Mouse (Mus musculus) urinary bladder, adult 2 months (tissue): ENCODE measurements around the gene Tmem191c. TPM values are rescaled to one million over a fixed set of nuclear protein-coding genes. Genes with fewer than 3 reads are reported as not detected.
"Not testable (repeated sequence)": the region's sequence is repeated elsewhere in the genome, so short reads cannot be mapped to it uniquely, and the experiment has no call there.

Source experiments
- DNase-seq: peaks from one replicate; pipeline ENCODE4 v3.0.0; 2022; ENCODE audit warnings: low spot score
- polyA plus RNA-seq: library from polyadenylated mRNA; depleted of rRNA; stranded (reverse); fragments of >200 nt; gene quantifications from 2 replicates; pipeline ENCODE4 v1.2.3, GENCODE M21; 2012; rRNA removed

Tmem191c gene
- 30.4 and 31.6 TPM in 2 replicates for polyA plus RNA-seq

GRCm38 (mm10) chr16:17275721-17276120 lies at the start of gene Tmem191c:
TSS of gene Tmem191c (plus strand) at chr16:17276077.
- DNase-seq = no peak

GRCm38 (mm10) chr16:17226496-17226895 lies 49.4 kb upstream of the Tmem191c start:
- DNase-seq = no peak

- not testable (repeated sequence) for DNase-seq
Measured at GRCm38 (mm10) chr16:17231523-17231922, 44.4 kb upstream of the Tmem191c start.

GRCm38 (mm10) chr16:17232794-17233701 lies 42.8 kb upstream of the Tmem191c start, which contains the start of gene Hic2:
TSS of gene Hic2 (plus strand) at chr16:17233572.
- peak; percentile 91 for DNase-seq

GRCm38 (mm10) chr16:17233702-17234498 lies 42.0 kb upstream of the Tmem191c start:
- peak; percentile 31 for DNase-seq

- peak; percentile 22 for DNase-seq
Measured at GRCm38 (mm10) chr16:17234499-17234895, 41.4 kb upstream of the Tmem191c start.

- peak; percentile 25 for DNase-seq
Measured at GRCm38 (mm10) chr16:17234916-17235665, 40.8 kb upstream of the Tmem191c start.

- DNase-seq = no peak
Measured at GRCm38 (mm10) chr16:17237634-17238033, 38.2 kb upstream of the Tmem191c start.

- no peak for DNase-seq
Measured at GRCm38 (mm10) chr16:17239409-17239808, 36.5 kb upstream of the Tmem191c start.

GRCm38 (mm10) chr16:17243731-17244130 lies 32.1 kb upstream of the Tmem191c start:
- no peak for DNase-seq

- DNase-seq = no peak
Measured at GRCm38 (mm10) chr16:17244996-17245395, 30.9 kb upstream of the Tmem191c start.

- no peak for DNase-seq
Measured at GRCm38 (mm10) chr16:17247727-17248126, 28.1 kb upstream of the Tmem191c start.

GRCm38 (mm10) chr16:17249135-17249534 lies 26.7 kb upstream of the Tmem191c start:
- DNase-seq = no peak

GRCm38 (mm10) chr16:17251539-17251938 lies 24.3 kb upstream of the Tmem191c start:
- DNase-seq = peak; percentile 58

- DNase-seq = no peak
Measured at GRCm38 (mm10) chr16:17252086-17252726, 23.7 kb upstream of the Tmem191c start.

GRCm38 (mm10) chr16:17252841-17253240 lies 23.0 kb upstream of the Tmem191c start:
- no peak for DNase-seq

- DNase-seq = no peak
Measured at GRCm38 (mm10) chr16:17254005-17254597, 21.8 kb upstream of the Tmem191c start.

GRCm38 (mm10) chr16:17255270-17255669 lies 20.6 kb upstream of the Tmem191c start:
- DNase-seq = no peak

- no peak for DNase-seq
Measured at GRCm38 (mm10) chr16:17257359-17257821, 18.5 kb upstream of the Tmem191c start.

- DNase-seq = no peak
Measured at GRCm38 (mm10) chr16:17258917-17259316, 17.0 kb upstream of the Tmem191c start.

- no peak for DNase-seq
Measured at GRCm38 (mm10) chr16:17261341-17261740, 14.5 kb upstream of the Tmem191c start.
